Mouse (Mus musculus) lung, adult 2 months (tissue): ENCODE data around the gene Gse1.

Experiments used
- CTCF ChIP-seq: fragments of 200-500 bp; IDR thresholded peaks from 2 replicates; pipeline ENCODE4 v1.5.1; 2011; ENCODE audit warnings: mild to moderate bottlenecking, low read length, control low read depth; ENCODE audit not compliant: insufficient read depth
- POLR2A ChIP-seq: fragments of 200-500 bp; IDR thresholded peaks from 2 replicates; pipeline ENCODE4 v1.6.1; 2011; ENCODE audit warnings: low read depth, mild to moderate bottlenecking, control low read depth, low read length, borderline replicate concordance; ENCODE audit errors: extremely low read depth

- TF ChIP-seq POLR2A = no peak
- TF ChIP-seq CTCF = no peak
Measured at GRCm38 (mm10) chr8:120449608-120450031, 221.4 kb downstream of the Gse1 start.
